Mouse (Mus musculus) intestine, embryonic 16.5 days (tissue): ENCODE measurements around the gene Gm20388. TPM values are rescaled to one million over a fixed set of nuclear protein-coding genes. Genes with fewer than 3 reads are reported as not detected.

Experiments
- ATAC-seq: fragments of 200-750 bp; cut with Nextera tagmentation; 2 replicates; pipeline ENCODE4 v1.8.0; 2017; ENCODE audit warnings: moderate TSS enrichment, moderate library complexity
- H3K27ac ChIP-seq: fragments of 300-500 bp; sonication (generic); 2 replicates; pipeline ENCODE4 v1.5.1; 2014; ENCODE audit warnings: mild to moderate bottlenecking, low read length
- H3K27me3 ChIP-seq: fragments of 300-500 bp; sonication (generic); replicated peaks from 2 replicates; pipeline ENCODE4 v1.6.1; 2014; ENCODE audit warnings: low read length, control low read depth, mixed read lengths; ENCODE audit not compliant: control insufficient read depth, insufficient read depth
- H3K36me3 ChIP-seq: fragments of 300-500 bp; sonication (generic); 2 replicates; pipeline ENCODE4 v1.6.1; 2014; ENCODE audit warnings: low read length, control low read depth; ENCODE audit not compliant: control insufficient read depth, insufficient read depth
- H3K4me1 ChIP-seq: fragments of 300-500 bp; sonication (generic); 2 replicates; pipeline ENCODE4 v1.6.1; 2014; ENCODE audit warnings: low read length, control low read depth, mixed read lengths; ENCODE audit not compliant: control insufficient read depth, insufficient read depth
- H3K4me2 ChIP-seq: fragments of 300-500 bp; sonication (generic); 2 replicates; pipeline ENCODE4 v1.6.1; 2014; ENCODE audit warnings: low read depth, low read length, control low read depth
- H3K4me3 ChIP-seq: fragments of 300-500 bp; sonication (generic); 2 replicates; pipeline ENCODE4 v1.5.1; 2014; ENCODE audit warnings: mild to moderate bottlenecking, low read length
- H3K9ac ChIP-seq: fragments of 300-500 bp; sonication (generic); 2 replicates; pipeline ENCODE4 v1.6.1; 2014; ENCODE audit warnings: low read depth, low read length
- H3K9me3 ChIP-seq: fragments of 300-500 bp; sonication (generic); 2 replicates; pipeline ENCODE4 v1.6.1; 2016; ENCODE audit warnings: low read length, control low read depth; ENCODE audit not compliant: control insufficient read depth
- WGBS: fragments of 180-500 bp; shearing (Covaris S2); extraction: QIAGEN DNeasy Blood & Tissue Kit; methylation state at CpG from one replicate; pipeline ENCODE4 v1.1.7; 2014; 5-methylcytosine and 5-hydroxymethylcytosine counted together
- polyA plus RNA-seq: library from polyadenylated mRNA; unstranded; fragments of >200 nt; fragmentation: Nextera tagmentation; extraction: Ambion mirVana; gene quantifications from 2 replicates; pipeline ENCODE4 v1.2.1, GENCODE M21; 2015

The Gm20388 gene
- polyA plus RNA-seq, 1 experiment from 2014 or later = 5.8 TPM

DNA sequence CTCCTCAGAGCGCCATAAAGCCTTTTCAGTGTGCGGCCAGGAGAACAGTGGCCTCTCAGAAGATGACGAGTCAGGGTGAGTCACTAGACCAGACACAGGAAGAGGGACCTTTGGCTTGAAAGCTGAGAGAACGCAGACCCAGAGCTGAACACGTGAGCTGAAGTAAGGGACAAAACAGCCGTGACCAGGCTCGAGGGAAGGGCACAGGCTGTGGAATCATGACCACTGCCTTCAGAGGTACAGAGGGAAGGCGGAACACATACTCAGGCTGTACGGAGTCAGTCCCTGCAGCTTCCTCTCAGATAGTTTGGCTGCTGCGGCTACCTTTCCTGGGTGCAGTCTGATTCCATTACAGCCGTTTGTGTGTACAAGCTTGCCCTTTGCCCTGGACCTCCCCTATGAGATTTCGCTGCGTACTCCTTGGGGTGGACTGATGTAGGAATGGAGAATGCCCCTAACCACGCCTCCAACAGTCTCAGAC is 2674.8 kb downstream of the Gm20388 start:
- Histone ChIP-seq H3K9ac (peak overlapping the region; percentile 59), H3K4me2 (peak overlapping the region; percentile 26; the same call in 1 of the 2 replicates), H3K36me3 (no peaks in the 10 kb centered on the region), H3K9me3 (no peaks in the 10 kb centered on the region), H3K27ac (peak overlapping the region; percentile 95), H3K4me3 (0 out of 2 replicates have a peak overlapping the region, but pooled peaks have one; percentile 9), H3K4me1 (peaks cover 23% of the 10 kb centered on the region), H3K27me3 (no peaks in the 10 kb centered on the region)
- 33% methylated on average over 14 of the region's 14 CpGs for WGBS
- ATAC-seq = peak; percentile 77

DNA sequence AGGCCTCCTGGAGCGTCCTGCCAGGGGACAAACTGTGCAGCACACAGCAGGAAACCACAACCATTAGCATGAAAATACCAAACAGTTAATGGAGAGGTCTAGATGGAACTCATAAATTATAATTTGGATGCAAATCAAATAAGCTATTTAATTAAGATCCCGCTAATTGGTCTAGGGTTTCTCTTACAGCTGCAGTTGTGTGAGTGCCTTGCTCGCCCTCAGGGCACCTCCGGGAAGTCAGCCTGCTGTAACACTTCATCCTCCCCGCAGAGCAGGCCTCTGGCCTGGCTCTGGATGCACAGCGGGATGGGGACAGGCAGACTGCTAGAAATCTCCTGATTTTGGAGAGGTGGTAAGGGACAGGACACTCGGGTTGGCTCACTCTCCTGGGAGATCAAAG is 2675.5 kb downstream of the Gm20388 start:
- no peak for ATAC-seq
- WGBS = 63% methylated on average over 7 of the region's 7 CpGs
- H3K27ac ChIP-seq = peak overlapping the region; percentile 95
- peak overlapping the region; percentile 59; the same call in 1 of the 2 replicates for H3K9ac ChIP-seq
- H3K4me1 ChIP-seq = peaks cover 23% of the 10 kb centered on the region
- no peaks in the 10 kb centered on the region for H3K9me3 ChIP-seq
- no peak overlapping the region for H3K4me3 ChIP-seq
- no peaks in the 10 kb centered on the region for H3K27me3 ChIP-seq
- 0 out of 2 replicates have a peak overlapping the region, but pooled peaks have one; percentile 26 for H3K4me2 ChIP-seq
- no peaks in the 10 kb centered on the region for H3K36me3 ChIP-seq

GRCm38 (mm10) chr8:122586749-122587148 is 2676.1 kb downstream of the Gm20388 start:
- 57% methylated on average over 10 of the region's 10 CpGs for WGBS
- Histone ChIP-seq H3K4me3 (no peak overlapping the region), H3K27ac (peak overlapping the region; percentile 95), H3K27me3 (no peaks in the 10 kb centered on the region), H3K9ac (peak overlapping the region; percentile 31; the same call in 1 of the 2 replicates), H3K4me1 (peaks cover 23% of the 10 kb centered on the region), H3K36me3 (no peaks in the 10 kb centered on the region), H3K4me2 (peak overlapping the region; percentile 19; the same call in 1 of the 2 replicates), H3K9me3 (no peaks in the 10 kb centered on the region)
- ATAC-seq = peak; percentile 55

DNA sequence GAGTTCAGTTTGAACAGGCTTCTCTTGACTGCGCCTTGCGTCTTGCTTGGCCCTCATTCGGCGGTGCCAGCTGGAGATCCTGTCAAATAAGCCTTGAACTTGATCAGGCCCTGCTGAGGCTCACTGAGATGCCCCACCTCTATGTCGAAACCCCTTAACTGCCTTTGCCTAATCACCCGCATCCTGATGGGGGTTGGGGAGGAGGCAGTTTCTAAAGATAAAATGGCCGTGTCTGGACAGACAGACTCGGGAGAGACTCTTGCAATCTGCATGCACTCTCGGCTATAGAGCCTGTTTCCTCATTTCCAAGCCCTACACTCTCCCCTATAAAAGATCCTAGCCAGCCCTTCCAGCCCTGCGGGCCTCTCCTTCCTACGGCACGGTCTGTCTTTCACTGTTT is 2682.6 kb downstream of the Gm20388 start:
- no peak for ATAC-seq
- Histone ChIP-seq H3K9ac (no peak overlapping the region), H3K36me3 (no peaks in the 10 kb centered on the region), H3K4me2 (no peak overlapping the region), H3K4me3 (no peak overlapping the region), H3K9me3 (no peaks in the 10 kb centered on the region), H3K4me1 (no peaks in the 10 kb centered on the region), H3K27ac (no peak overlapping the region), H3K27me3 (no peaks in the 10 kb centered on the region)
- WGBS = 64% methylated on average over 12 of the region's 12 CpGs

- 81% methylated on average over 19 of the region's 19 CpGs for WGBS
- no peak for ATAC-seq
- H3K27ac ChIP-seq = no peak overlapping the region
- H3K27me3 ChIP-seq = no peaks in the 10 kb centered on the region
- no peaks in the 10 kb centered on the region for H3K36me3 ChIP-seq
- H3K4me3 ChIP-seq = no peak overlapping the region
- H3K9me3 ChIP-seq = no peaks in the 10 kb centered on the region
- H3K9ac ChIP-seq = no peak overlapping the region
- H3K4me1 ChIP-seq = no peaks in the 10 kb centered on the region
- H3K4me2 ChIP-seq = no peak overlapping the region
These were observed 2683.3 kb downstream of the Gm20388 start for GRCm38 (mm10) chr8:122593783-122594507.

DNA sequence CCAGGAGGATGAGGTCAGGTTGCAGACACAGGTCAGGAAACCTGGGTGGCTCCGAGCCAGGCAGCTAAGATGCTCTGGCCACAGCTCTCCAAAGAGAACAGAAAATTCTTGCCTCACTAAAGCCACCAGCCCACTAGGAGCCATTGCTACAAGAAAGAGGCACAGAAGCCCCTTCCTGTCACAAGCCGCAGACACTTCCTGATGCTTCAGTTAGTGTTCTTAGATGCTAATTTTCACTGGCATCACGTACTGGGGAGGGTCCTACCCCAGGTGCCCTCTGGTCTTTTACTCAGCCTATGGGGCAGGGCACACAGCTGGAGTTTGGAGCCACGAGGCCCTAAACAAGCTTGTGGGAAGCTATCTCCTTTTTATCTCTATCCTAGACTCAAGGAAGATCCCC is 2685.4 kb downstream of the Gm20388 start:
- Histone ChIP-seq H3K4me2 (no peak overlapping the region), H3K9ac (no peak overlapping the region), H3K4me3 (no peak overlapping the region), H3K27ac (no peak overlapping the region), H3K4me1 (no peaks in the 10 kb centered on the region), H3K9me3 (no peaks in the 10 kb centered on the region), H3K27me3 (no peaks in the 10 kb centered on the region), H3K36me3 (no peaks in the 10 kb centered on the region)
- WGBS = 74% methylated on average over 4 of the region's 4 CpGs
- ATAC-seq = no peak

DNA sequence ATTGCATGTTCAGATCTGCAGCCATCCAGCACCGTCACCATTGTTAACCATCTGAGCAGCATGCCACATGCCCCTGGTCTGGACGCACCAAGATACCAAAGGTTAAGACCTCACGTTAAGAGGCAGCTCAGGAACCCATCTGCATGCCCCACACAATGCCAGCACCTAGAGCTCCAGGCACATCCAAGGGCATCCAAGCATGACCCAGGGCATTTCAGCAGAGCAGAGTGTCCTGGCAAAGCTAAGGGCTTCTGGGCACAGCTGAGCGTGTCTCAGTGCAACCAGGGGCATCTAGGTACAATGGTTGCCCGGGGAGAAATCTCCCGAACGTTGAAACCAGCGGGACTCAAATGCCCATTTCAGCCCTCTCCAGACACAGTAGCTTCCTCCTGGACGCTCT is 2690.0 kb downstream of the Gm20388 start:
- no peaks in the 10 kb centered on the region for H3K27me3 ChIP-seq
- ATAC-seq = no peak
- H3K9ac ChIP-seq = no peak overlapping the region
- H3K4me1 ChIP-seq = no peaks in the 10 kb centered on the region
- no peaks in the 10 kb centered on the region for H3K9me3 ChIP-seq
- WGBS = 95% methylated on average over 9 of the region's 9 CpGs
- H3K27ac ChIP-seq = no peak overlapping the region
- no peaks in the 10 kb centered on the region for H3K36me3 ChIP-seq
- H3K4me3 ChIP-seq = no peak overlapping the region
- H3K4me2 ChIP-seq = no peak overlapping the region

DNA sequence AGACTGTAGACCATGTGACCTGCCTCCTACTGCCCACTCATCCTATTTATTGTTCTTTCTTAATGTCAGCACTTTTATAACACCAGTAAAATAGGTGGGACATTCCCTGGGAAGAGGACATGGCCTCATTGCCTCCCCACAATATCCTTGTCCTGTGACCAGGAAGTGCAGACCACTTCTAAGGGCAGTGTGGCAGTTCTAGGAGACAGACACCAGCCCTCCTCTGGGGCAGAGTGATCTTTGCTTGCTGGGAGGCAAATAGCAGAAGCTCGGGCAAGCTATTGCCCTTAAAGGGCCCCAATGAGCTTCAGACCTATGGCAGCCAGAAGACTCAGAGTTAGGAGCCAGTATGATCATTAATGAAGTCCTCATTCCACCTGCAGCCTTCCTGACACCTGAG is 2694.0 kb downstream of the Gm20388 start:
- Histone ChIP-seq H3K27me3 (no peaks in the 10 kb centered on the region), H3K4me1 (no peaks in the 10 kb centered on the region), H3K9ac (no peak overlapping the region; the same call in 1 of the 2 replicates), H3K27ac (peak overlapping the region; percentile 66), H3K4me3 (no peak overlapping the region), H3K4me2 (no peak overlapping the region), H3K36me3 (no peaks in the 10 kb centered on the region), H3K9me3 (no peaks in the 10 kb centered on the region)
- WGBS = 33% methylated on average over 1 of the region's 1 CpGs
- ATAC-seq = peak; percentile 75

DNA sequence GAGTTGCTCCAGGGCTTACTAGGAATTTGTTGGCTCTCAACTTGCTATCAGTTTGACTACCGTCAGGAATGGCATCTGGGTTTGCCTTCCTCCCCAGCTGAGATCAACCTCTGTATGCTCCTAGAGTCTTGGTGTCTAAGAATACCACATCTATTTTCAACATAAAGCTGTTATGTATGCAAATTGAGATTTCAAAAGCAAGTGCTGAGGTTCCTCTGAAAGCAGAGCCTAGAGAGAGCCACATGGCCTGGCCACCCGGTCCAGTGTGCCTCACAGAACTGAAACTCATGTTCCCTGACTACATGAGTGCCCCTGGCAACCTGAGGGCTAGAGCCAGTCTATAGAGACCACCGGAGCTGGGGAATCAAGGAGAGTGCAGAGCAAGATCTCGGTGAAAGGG is 2694.7 kb downstream of the Gm20388 start:
- Histone ChIP-seq H3K27ac (no peak overlapping the region; the same call in 1 of the 2 replicates), H3K4me3 (no peak overlapping the region), H3K9me3 (no peaks in the 10 kb centered on the region), H3K4me1 (peaks cover 3% of the 10 kb centered on the region), H3K4me2 (no peak overlapping the region), H3K27me3 (no peaks in the 10 kb centered on the region), H3K36me3 (no peaks in the 10 kb centered on the region), H3K9ac (no peak overlapping the region)
- 77% methylated on average over 4 of the region's 4 CpGs for WGBS
- no peak for ATAC-seq
